Mouse (Mus musculus) forebrain, embryonic 11.5 days (tissue): ENCODE results near the gene Susd3. TPM values are rescaled to one million over a fixed set of nuclear protein-coding genes. Genes with fewer than 3 reads are reported as not detected.

ENCODE experiments used
- ATAC-seq: fragments of 200-750 bp; cut with Nextera tagmentation; replicated peaks from 2 replicates; pipeline ENCODE4 v1.8.0; 2017; ENCODE audit warnings: moderate TSS enrichment; ENCODE audit not compliant: low FRiP score
- DNase-seq: peaks from one replicate; pipeline ENCODE4 v3.0.0-alpha.2; 2017; ENCODE audit warnings: low spot score
- H3K27ac ChIP-seq: fragments of 300-500 bp; sonication (generic); 2 replicates; pipeline ENCODE4 v1.5.1; 2014; ENCODE audit warnings: low read depth, low read length
- H3K27me3 ChIP-seq: fragments of 300-500 bp; sonication (generic); 2 replicates; pipeline ENCODE4 v1.6.1; 2014; ENCODE audit warnings: mild to moderate bottlenecking, low read length, mixed read lengths; ENCODE audit not compliant: control insufficient read depth, insufficient read depth
- H3K36me3 ChIP-seq: fragments of 300-500 bp; sonication (generic); 2 replicates; pipeline ENCODE4 v1.6.1; 2014; ENCODE audit warnings: mild to moderate bottlenecking, low read length, moderate library complexity, mixed read lengths; ENCODE audit not compliant: control insufficient read depth, insufficient read depth
- H3K4me1 ChIP-seq: fragments of 300-500 bp; sonication (generic); replicated peaks from 2 replicates; pipeline ENCODE4 v1.6.1; 2014; ENCODE audit warnings: low read length, mixed read lengths; ENCODE audit not compliant: control insufficient read depth, insufficient read depth
- H3K4me2 ChIP-seq: fragments of 300-500 bp; sonication (generic); 2 replicates; pipeline ENCODE4 v1.6.1; 2014; ENCODE audit warnings: low read depth, mild to moderate bottlenecking, low read length, moderate library complexity, mixed read lengths; ENCODE audit not compliant: severe bottlenecking
- H3K4me3 ChIP-seq: fragments of 300-500 bp; sonication (generic); 2 replicates; pipeline ENCODE4 v1.5.1; 2014; ENCODE audit warnings: low read depth, low read length
- H3K9ac ChIP-seq: fragments of 300-500 bp; sonication (generic); 2 replicates; pipeline ENCODE4 v1.6.1; 2014; ENCODE audit warnings: low read length
- H3K9me3 ChIP-seq: fragments of 300-500 bp; sonication (generic); 2 replicates; pipeline ENCODE4 v1.6.1; 2016; ENCODE audit warnings: low read length, mixed read lengths; ENCODE audit not compliant: control insufficient read depth
- WGBS: fragments of 180-500 bp; shearing (Covaris S2); extraction: QIAGEN DNeasy Blood & Tissue Kit; methylation state at CpG from one replicate; pipeline ENCODE4 v1.1.7; 2014; 5-methylcytosine and 5-hydroxymethylcytosine counted together
- polyA plus RNA-seq: library from polyadenylated mRNA; unstranded; fragments of >200 nt; fragmentation: Nextera tagmentation; extraction: Ambion mirVana; gene quantifications from 2 replicates; pipeline ENCODE4 v1.2.1, GENCODE M21; 2014

The Susd3 gene
- polyA plus RNA-seq, 1 experiment from 2014 or later: 1.4 TPM

DNA sequence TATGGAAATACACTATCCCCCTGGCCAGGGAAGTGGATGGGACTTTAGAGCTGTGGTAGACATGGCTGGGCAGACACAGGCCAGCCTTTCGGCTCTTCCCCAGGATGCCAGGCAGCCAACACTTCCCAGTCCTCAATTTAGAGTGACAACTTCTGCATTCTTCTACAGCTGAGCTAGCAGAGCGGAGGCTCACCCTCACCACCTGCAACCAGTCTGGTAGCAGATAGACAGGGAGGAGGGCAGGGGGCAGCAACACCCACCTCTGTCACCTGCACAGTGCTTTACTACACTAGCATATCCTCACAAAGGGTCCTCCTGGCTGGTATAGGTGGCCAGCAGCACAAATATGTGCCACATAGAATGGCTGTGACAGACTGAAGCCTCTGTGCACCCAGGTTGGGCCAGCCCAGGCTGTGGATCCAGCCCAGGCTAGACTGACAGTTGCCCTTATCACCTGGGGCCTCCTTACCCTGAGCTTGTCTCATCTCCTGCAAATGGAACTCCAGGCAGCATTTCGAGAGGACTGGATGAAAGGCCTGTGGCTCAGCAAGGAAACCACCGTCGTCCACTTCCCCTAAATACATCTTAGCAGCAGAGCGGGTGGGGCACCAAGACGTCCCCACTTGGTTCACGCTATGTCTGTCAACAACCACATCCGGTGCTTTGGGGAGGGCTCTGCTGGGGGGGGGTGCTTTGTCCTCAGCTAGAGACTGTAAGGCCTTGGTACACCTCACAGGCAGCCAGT is 6.0 kb downstream of the Susd3 start:
- Histone ChIP-seq H3K27ac (no peak overlapping the region), H3K27me3 (peaks cover 17% of the 10 kb centered on the region), H3K36me3 (no peaks in the 10 kb centered on the region), H3K9ac (no peak overlapping the region), H3K4me3 (no peak overlapping the region), H3K4me2 (no peak overlapping the region), H3K9me3 (no peaks in the 10 kb centered on the region), H3K4me1 (0 out of 2 replicates have a peak, but pooled peaks cover 2% of the 10 kb centered on the region)
- 83% methylated on average over 9 of the region's 9 CpGs for WGBS
- DNase-seq: no peak
- no peak for ATAC-seq

- DNase-seq (no peak), ATAC-seq (no peak)
- H3K27ac ChIP-seq: no peak overlapping the region
- no peaks in the 10 kb centered on the region for H3K27me3 ChIP-seq
- H3K9ac ChIP-seq: no peak overlapping the region
- H3K4me2 ChIP-seq: no peak overlapping the region
- H3K36me3 ChIP-seq: no peaks in the 10 kb centered on the region
- WGBS: 92% methylated on average over 8 of the region's 8 CpGs
- no peaks in the 10 kb centered on the region for H3K4me1 ChIP-seq
- no peaks in the 10 kb centered on the region for H3K9me3 ChIP-seq
- no peak overlapping the region for H3K4me3 ChIP-seq
These were observed 9.8 kb downstream of the Susd3 start for GRCm38 (mm10) chr13:49238737-49239136.

DNA sequence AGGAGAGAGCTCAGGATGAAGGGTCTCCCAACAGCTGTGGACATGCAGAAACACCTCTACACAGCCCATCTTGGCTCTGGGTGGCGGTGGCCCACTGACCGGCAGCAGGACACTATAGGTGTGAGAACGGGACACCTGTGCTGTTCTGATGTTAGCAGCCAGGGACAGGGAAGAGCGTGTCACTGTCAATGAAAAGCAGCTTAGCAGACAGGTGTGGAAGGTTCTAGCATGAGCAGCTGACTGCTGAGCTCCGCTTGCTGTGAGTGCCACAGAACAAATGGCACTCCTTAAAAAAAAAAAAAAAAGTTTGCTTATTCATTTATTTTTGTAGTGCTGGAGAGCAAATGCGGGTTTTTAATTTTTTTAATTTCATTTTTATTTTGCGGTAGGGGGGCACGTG is 10.9 kb downstream of the Susd3 start:
- H3K4me3 ChIP-seq: no peak overlapping the region
- no peaks in the 10 kb centered on the region for H3K36me3 ChIP-seq
- no peak overlapping the region for H3K9ac ChIP-seq
- H3K27ac ChIP-seq: no peak overlapping the region
- no peaks in the 10 kb centered on the region for H3K27me3 ChIP-seq
- DNase-seq (no peak), ATAC-seq (no peak)
- H3K4me1 ChIP-seq: no peaks in the 10 kb centered on the region
- H3K9me3 ChIP-seq: no peaks in the 10 kb centered on the region
- no peak overlapping the region for H3K4me2 ChIP-seq
- 90% methylated on average over 8 of the region's 8 CpGs for WGBS

DNA sequence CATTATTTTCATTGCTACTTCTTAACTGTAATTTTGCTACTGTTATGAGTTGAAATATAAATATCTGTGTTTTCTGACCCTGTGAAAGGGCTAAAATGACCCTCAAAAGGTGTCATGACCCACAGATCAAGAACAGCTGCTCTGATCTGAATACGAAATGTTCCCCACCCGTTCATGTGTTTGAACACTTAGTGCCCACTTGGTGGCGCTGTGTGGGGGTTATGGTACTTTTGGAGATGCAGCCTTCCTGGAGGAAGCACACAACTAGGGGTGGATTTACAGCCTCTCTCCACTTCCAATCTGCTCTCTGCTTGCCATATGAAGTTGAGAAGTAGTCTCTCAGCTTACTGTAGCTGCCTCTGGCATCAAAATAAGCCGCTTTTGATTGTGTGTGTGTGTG is 13.8 kb downstream of the Susd3 start:
- Histone ChIP-seq H3K4me3 (no peak overlapping the region), H3K4me2 (no peak overlapping the region), H3K27me3 (no peaks in the 10 kb centered on the region), H3K36me3 (no peaks in the 10 kb centered on the region), H3K27ac (no peak overlapping the region), H3K4me1 (no peaks in the 10 kb centered on the region), H3K9ac (no peak overlapping the region), H3K9me3 (no peaks in the 10 kb centered on the region)
- 95% methylated on average over 4 of the region's 4 CpGs for WGBS
- DNase-seq (no peak), ATAC-seq (no peak)

DNA sequence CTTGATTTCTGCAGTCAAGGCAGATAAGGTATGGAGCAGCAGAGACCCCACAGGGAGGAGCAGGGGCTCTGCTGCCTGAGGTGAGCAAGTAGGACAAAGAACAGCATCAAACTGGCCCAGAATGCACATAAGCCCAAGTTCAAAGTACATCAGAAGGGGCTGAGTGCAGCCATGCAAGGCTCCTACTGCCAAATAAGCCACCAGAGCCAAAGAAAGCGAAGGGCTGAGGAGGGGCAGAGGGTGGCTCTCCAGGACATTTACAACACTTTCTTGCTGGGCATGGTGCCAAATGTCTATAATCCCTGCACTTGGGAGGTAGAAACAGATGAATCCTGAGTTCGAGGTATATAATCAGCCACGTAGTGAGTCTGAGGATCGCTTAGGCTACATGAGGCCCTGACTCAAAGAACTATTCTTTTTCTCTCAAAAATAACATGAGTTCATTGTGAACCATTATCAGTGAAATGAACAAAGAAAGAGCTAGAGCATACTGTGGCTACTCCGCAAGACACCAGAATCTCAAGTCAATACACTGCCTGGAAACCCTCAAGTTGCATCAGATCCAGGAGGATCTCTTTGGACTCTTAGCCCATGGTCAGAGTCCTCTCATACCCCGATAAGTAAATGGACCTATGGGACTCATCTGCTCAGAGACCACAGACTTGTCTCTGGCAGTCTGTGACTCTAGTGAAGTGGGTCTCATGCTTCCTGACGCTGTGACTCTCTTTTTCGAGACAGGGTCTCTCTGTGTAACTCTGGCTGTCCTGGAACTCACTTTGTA is 14.5 kb downstream of the Susd3 start:
- Histone ChIP-seq H3K9ac (no peak overlapping the region), H3K36me3 (no peaks in the 10 kb centered on the region), H3K9me3 (no peaks in the 10 kb centered on the region), H3K4me1 (no peaks in the 10 kb centered on the region), H3K4me3 (no peak overlapping the region), H3K27me3 (no peaks in the 10 kb centered on the region), H3K27ac (no peak overlapping the region), H3K4me2 (no peak overlapping the region)
- DNase-seq: no peak
- no peak for ATAC-seq
- 93% methylated on average over 8 of the region's 8 CpGs for WGBS

DNA sequence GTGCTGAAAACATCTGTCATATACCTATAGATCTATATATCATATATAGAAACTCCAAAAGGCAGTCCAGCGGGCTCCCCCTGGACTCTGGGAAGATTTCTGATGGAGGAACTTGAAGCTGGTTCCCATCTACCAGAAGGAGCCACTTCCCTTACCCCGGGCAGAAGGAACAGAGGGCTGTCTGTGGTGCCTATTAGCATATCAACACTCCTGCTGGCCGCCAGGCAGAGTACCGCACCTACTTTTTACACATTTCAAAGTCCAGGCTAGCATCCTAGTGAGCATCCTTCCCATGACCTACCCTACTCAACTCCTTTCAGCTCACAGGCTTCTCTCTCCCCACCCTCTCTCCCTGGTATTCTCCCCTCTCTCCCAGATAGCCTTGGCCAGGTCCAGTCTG is 22.9 kb downstream of the Susd3 start:
- H3K27me3 ChIP-seq: no peaks in the 10 kb centered on the region
- DNase-seq: no peak
- no peak overlapping the region for H3K9ac ChIP-seq
- H3K36me3 ChIP-seq: no peaks in the 10 kb centered on the region
- ATAC-seq: no peak
- no peak overlapping the region for H3K4me3 ChIP-seq
- H3K4me2 ChIP-seq: no peak overlapping the region
- H3K4me1 ChIP-seq: no peaks in the 10 kb centered on the region
- H3K27ac ChIP-seq: no peak overlapping the region
- 18% methylated on average over 4 of the region's 4 CpGs for WGBS
- peaks cover 2% of the 10 kb centered on the region; the same call in 1 of the 2 replicates for H3K9me3 ChIP-seq

DNA sequence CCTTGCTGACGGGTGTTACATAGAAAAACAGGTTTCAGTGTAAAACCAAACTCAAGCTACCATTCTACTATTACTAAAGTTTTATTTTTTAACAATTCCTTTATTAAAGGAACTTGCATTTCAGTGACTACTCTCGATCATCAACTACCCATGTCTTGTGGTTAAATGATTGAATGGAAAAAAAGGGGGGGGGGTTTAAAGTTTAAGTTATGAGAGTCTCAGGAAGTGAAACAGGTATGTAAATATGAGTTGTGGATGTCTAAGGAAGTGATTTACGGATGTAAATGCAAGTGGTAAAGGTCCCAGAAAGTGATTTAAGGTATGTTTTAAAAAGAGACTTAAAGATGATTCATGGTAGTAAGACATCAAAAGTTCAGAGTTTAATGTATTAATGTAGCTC is 23.3 kb downstream of the Susd3 start:
- ATAC-seq: no peak
- no peak for DNase-seq
- 70% methylated on average over 3 of the region's 3 CpGs for WGBS

DNA sequence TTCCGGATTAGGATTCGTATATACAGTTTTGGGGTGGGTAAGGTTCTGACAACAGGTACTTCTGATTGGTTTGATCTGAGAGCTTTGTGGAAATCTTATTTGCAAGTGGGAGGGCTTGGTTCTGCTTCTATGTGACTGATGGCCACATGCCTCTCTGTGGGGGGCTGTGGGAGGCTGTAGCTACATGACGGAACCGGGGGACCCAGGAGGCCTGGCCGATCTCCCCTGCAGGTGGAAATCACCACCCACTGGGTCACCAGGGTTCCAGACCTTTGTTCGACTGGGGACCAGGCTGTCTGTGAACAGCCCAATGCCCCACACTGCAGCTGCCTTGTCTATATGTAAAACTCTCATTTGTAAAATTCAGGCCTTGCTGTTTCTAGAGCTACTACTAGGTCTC is 23.8 kb downstream of the Susd3 start:
- WGBS: 20% methylated on average over 6 of the region's 6 CpGs

More for the DNA sequence above, 23.3 kb downstream of the Susd3 start:
- Histone ChIP-seq H3K4me2 (no peak overlapping the region), H3K27ac (no peak overlapping the region), H3K27me3 (no peaks in the 10 kb centered on the region), H3K9ac (no peak overlapping the region), H3K4me1 (no peaks in the 10 kb centered on the region), H3K36me3 (no peaks in the 10 kb centered on the region), H3K4me3 (no peak overlapping the region), H3K9me3 (peaks cover 2% of the 10 kb centered on the region; the same call in 1 of the 2 replicates)

More for the DNA sequence above, 23.8 kb downstream of the Susd3 start:
- Histone ChIP-seq H3K4me2 (no peak overlapping the region), H3K4me1 (no peaks in the 10 kb centered on the region), H3K9ac (no peak overlapping the region), H3K9me3 (peaks cover 2% of the 10 kb centered on the region; the same call in 1 of the 2 replicates), H3K36me3 (no peaks in the 10 kb centered on the region), H3K4me3 (no peak overlapping the region), H3K27me3 (no peaks in the 10 kb centered on the region), H3K27ac (no peak overlapping the region)
- DNase-seq (no peak), ATAC-seq (no peak)
